Mouse (Mus musculus) liver (tissue): ENCODE data around the gene Arhgef3.

Experiments
- DNase-seq: peaks from one replicate; pipeline ENCODE4 v3.0.0-alpha.2; 2020; ENCODE audit warnings: mixed read lengths

Gene Arhgef3

DNA sequence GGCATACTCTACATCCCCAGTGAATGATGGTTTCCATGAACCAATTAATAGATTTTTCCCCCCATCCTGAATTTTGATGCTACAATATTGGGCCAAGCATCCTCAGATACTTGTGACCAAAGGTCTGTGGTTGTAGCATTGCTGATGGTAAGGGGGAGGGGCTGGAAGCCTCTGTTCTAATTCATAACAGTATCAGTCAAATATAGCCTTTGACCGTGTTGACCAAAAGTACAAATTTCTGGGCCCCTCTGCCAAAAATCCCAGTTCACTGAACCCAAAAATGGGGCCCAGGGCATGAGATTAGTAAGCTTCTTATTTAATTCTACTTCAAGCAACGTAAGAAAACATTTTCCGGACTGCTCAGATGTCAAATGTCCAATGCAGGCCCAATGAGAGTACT, 214.3 kb downstream of the Arhgef3 start:
- DNase-seq, result no peak

DNA sequence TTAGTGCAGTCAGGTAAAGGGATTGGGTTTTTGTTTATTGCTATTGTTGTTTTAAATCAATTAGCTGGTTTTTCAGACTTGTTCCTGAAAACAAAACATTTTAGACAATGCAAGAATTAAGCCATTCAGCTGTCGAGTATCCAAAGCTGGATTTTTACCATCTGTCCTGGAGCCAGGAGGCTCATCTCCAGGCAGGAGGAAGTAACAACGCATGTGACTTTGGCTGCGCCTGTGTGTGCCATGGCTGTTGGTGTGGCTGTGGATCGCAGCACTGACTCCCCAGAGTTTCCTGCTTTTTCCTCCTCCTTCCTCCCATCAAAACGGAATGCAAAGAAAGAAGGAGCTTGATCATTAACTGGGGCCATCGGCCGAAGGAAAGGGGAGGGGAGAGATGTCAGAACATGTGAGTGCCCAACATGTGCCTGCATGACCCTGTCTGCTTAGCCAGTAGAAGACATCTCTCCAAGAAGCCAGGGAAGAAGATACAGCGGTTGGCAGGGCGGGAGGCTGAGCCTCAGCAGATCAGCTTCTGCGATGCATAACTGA, 216.9 kb downstream of the Arhgef3 start:
- DNase-seq, result no peak

DNA sequence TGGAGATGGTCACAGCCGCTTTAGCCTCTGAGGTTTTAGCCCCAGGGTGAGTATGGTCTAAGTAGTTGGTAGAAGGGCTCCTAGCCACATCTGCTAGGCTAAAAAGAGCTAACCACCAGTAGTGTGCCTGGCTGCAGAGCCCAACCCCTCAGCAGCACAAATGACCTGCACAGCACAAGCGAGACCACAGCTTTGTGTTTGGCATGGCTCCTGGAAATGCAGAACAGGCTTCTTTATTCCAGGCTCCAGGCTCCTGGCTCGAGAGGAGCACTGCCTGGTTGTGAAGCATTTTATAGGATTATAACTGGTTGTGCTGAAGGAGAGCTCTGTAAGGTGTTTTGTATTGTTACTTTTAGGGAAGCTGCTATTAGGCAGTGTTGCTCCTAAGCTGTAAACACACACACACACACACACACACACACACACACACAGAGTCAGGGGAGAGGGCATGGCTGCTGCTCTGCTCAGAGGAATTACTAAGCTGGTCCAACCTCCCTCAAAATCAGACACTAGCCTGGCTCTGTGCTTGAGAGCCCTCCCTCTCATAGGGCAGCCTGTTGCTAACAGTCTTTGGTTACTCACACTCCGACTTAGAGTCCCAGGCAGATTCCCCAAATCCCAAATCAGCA, 217.8 kb downstream of the Arhgef3 start:
- no peak for DNase-seq

DNA sequence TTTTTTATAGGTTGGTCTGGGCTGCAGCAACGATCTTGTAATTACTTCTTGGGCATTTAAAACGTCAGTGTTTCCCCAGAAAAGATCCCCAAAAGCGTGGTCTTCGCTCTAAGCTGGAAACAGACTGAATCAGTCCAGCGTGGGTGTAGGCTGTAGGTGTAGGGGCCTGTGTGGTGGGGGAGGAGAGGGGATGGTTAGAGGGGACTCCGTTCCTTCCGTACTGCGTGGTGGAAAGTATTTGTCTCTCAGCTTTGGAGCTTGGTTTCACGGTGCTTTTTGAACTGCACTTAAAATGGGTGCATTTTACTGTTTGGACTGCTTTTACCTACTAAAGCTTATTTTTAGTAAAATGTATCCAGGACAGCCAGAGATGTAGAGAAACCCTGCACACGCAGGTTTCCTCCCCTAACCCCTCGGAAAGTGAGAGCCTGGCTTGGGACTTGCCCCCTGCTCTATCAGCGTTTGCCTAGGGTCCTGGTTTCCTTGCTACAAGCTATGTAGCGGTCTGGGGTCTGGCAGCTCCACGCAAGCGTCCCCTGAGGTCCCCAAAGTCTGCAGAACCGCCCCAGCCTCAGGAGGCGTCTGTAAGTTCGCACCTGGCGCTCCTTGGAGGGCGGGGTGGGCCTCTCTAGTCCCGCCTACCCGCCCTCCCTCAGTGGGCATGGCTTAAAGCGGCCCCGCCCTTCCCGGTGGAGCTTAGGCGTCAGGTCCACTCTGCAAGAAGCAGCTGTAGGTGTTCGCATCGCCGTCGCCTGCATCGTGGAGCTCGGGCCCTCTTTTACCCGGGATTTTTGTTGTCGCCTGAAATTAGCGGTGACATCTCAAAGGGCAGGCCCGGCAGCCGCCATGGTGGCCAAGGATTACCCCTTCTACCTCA, 220.9 kb downstream of the Arhgef3 start:
- DNase-seq, result peak; percentile 87

DNA sequence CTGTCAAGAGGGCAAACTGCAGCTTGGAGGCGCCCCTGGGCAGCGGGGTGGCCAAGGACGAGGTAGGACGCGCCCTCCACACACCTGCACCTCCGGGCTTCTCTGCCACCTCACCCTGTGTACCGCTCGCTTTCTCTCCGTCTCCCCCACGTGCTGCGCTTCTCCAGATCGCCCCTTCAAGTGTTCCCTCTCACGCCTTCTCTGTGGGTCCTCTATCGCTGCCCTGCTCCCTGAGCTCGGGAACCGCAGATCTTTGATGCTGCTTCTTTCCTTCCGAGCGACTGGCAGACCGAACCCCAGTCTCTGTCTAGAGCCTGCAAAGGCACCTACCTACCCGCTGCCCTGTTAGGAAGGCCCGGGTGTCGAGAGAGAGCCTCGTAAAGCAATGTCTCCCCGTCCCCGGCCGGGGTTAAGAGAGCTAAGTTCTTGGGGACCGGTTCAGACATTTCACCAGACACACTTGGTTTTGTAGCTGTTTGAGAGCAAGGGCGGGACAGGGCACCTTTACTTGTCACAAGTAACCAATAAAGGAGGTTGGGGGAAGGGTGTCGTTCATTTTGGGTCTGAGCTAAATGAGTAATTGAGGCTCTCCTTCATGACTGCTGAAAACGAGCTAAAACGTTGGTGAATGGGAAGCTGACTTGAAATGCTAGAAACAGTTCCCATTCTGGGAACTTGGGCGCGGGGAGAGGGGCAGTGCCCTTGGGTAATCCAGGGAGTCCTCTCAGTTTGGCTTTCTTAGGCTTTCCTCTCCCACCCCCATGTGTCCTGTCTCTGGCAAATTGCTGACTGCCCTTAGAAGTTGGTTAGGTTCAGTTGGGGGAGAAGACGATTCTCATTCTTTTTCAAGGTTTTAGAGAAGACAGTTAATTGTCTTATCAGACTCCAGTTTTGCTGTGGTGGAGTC, 221.8 kb downstream of the Arhgef3 start:
- no peak for DNase-seq

DNA sequence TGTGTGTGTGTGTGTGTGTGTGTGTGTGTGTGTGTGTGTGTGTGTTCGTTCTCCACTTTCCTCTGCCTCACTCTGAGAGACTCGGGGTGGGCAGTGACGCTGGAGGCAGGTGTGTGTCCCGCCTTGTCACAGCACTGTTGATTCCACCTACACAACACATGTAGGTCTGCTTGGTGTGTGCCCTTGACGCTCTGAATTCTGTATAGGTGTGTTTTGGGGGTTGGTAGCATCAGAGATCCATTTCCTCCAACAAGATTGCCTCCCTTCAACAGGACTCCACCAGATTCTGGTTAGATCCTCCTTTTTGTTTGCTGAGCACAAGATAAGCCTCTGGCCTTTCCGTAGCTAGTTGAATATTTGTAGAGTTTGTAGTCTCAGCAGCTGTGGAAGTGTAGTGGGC, 222.5 kb downstream of the Arhgef3 start:
- DNase-seq, result no peak

DNA sequence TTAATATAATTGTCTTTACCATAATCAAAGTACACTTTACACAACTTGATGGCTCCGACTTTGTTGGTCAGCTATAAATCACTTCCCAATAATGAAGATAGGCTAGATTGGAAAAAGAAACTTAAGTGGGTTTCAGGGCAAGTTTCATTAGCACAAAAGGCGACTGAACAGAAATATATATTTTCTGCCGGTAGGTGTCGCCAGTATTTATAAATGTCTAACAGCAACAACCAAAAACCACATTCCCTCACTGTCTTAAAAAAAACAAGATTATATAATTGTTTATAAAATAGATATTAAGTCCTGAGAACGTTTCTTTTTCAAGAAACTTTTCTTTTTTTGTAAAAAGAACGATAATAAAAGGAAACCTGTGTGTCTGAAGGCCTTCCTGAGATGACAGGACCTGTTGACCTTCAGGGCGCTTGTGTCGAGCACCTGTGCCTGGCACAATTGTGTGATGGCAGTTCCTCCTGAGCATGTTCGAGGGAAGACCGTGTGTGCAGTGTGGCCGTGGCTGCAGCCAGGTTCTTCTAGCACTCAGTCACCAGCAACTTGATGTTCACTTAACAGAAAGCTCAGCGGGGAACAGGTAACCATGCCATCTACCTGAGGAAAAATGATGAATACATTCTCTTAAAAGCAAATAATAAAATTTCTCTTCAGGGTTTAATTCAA, 223.5 kb downstream of the Arhgef3 start:
- DNase-seq, result no peak

DNA sequence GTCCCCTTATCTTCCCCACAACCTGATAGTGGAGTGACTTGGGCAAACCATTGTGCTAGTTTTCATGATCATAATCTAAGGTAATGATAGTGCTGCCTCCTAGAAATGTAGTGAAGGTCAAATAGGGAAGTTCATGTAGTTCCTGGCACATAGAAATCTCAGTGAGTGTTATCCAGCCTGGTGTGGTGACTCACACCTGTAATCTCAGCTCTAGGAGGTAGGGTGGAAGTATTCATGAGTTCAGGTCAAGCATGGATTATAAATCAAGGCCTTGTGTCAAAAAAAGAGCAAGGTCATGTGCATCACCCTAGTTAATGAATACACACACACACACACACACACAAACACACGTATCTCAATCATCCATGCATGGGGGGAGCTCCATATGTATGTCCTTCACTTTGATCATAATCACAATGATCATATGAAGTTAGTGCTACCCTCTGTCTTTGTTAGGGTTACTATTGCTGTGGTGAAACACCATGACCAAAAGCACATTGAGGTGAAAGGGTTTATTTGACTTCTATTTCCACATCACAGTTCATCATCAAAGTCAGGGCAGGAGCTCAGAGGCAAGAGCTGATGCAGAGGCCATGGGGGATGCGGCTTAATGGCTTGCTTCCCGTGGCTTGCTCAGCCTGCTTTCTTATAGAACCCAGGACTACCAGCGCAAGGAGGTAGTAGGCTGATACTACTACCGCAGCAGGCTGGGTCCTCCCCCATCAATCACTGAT, 226.2 kb downstream of the Arhgef3 start:
- DNase-seq, result no peak

DNA sequence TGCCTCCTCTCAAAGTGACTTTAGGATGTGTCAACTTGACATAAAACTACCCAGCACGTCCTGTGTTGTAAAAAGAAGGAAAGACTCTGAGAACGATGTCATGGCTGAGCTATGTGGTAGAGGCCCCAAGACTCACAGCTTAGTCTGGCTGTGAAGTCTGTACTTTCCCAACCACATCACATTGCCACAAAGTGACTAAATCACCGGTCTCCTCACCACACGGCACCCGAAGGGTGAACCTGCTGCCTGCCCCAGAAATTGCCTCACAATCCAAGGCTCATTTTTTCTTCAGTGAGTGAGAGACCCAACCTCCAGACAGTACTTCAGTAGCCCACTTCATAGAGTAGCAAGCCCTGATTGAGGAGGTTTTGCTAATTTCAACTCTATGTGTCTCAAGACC, 226.8 kb downstream of the Arhgef3 start:
- DNase-seq, result no peak

DNA sequence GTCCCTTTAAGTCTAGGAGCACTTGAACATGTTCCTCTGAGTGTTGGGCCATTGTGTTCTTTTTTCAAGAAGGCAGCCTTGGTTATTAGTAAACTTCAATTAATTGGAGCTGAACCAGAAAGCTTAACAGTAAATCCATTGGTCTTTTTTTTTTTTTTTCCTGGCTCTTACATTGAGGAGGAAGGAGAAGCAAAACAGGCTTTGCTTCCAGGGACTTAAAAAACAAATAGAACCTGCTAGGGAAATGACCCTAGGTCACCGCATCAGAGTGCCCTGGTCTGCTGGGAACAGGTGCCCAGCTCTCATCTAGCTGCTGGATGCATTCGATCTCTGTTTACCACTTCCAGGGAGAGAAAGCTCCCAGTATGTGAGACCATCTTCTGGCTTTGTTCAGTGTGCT, 227.8 kb downstream of the Arhgef3 start:
- no peak for DNase-seq

DNA sequence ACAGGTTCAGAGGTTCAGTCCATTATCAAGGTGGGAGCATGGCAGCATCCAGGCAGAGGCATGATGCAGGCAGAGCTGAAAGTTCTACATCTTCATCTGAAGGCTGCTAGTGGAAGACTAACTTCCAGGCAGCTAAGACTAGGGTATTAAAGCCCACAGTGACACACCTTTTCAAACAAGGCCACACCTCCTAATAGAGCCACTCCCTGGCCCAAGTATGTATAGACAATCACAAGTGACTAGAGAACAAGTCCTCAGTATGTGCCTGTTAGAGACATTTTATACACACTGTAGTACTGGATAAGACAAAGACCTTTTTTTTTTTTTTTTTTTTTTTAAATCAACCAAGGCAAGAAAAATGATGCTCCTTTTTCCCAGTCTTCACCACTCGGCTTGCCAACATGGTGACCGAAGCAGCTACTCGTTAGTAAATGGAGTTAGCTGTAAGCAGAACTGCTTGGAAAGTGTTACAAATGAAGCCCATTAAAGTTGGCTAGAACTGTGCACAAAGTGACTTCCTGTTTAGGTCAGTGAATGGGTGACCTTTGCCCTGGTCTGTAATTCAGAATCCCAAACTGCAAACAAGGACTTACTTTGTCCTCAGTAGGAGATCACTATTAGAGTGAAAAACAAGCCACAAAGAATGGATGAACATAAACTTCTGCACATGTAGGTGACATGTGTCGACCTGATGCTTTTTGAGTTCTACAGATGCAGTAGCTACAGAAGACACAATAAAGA, 229.7 kb downstream of the Arhgef3 start:
- no peak for DNase-seq

DNA sequence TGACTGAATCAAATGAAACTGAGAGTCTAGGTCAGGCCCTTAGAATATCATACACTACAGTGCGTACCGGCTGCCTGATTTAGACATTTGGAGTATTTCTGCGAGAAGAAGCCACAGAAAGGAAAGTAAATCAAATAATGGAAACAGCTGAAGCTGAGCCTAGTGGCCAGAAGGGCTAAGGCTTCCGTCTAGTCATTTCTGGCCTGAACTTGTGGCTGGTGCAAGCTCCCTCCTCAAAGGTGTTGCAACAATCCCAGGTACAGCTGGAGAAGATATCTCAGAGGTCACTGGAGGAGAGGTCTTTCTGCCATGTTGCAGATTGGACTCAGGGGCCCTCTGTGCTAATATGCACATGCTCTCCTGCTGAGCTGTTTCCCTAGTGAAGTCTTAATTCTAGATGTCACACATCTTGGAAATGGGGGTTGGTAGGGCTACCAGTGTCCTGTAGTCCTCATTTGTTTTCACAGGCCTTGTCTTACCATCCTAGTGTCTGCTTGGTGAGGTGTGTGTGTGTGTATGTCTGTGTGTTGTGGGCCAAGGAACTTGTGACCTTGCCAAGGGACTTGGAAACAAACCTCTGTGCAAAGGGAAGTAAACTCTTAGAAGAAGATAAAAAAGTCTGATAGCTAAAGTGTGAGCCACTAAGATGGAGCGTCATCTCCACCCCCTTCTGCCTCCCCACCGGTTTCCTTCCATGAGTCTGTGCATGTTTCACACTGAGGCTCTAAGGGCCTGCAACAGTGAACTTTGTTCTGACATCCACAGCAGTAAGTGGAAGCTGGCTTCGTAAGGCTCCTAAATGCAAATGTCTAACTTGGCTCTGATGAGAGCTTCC, 230.6 kb downstream of the Arhgef3 start:
- DNase-seq, result no peak

DNA sequence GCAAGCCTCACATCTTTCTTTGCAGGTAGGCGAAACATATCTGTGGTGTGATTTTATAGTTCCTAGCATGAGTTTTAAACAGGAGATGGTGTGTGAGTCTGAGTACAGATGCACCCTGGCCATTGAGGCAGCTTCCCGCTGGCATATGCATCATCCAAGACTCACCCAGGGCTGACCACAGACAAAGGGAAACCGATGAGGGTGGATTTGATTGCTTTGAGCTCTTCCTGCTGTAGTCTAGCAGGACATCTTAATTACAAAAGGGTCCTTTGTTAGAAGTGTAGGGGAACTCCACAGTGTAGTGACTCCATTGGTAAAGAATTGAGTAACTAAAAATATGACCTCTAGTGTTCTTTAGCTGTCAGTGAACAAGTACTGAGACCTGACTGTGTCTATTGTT, 232.5 kb downstream of the Arhgef3 start:
- DNase-seq, result no peak

DNA sequence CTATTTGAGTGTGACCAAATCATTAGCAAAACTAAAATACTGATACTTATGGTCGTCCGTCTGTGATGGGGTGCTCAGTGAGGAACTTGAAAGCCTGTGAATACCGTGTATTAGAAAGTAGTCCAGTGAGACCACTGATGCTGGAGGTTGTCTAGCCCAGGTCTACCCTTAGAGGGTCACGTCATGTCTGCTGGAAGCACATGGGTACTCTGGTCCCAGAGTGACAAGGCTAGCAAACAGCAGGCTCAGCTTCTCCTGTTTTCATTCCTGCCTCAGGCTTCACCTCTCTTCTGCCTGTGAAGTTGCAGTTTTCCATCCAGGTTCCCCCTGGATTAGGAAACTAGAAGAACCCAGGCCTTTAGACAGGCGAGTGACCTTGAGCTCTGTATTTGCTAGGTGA, 233.0 kb downstream of the Arhgef3 start:
- DNase-seq, result no peak

DNA sequence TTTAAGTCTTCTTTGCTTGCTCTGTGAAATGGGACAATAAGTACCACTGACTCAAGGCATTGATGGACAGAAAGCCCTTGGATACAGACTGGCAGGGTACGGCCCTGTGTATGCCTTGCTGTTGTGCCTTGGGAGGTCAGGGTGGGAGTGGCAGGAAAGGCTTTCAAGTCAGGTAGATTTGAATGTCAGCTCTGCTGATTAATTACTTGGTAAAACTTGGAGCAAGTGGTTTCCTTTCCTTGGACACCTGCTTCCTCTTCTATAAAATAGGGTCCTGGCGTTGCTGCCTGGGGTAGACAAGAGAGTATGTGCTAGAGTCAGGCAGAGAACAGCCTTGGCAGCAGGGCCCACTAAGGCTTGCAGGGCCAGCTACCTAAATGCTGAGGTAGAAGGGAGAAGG, 233.4 kb downstream of the Arhgef3 start:
- DNase-seq, result no peak

DNA sequence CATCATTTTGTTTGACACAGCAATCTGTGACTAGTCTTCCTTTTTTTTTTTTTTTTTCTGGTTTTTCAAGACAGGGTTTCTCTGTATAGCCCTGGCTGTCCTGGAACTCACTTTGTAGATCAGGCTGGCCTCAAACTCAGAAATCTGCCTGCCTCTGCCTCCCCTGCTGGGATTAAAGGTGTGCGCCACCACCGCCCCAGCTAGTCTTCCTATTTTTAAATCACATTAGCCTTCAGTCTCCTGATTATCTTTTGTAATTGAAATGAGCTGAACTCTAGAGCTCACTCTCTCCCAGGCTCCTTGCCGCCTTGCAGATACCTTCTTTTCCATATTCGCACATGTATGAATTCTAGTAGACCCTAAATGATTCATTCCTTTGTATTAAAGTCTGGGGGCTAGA, 234.0 kb downstream of the Arhgef3 start:
- DNase-seq, result no peak

DNA sequence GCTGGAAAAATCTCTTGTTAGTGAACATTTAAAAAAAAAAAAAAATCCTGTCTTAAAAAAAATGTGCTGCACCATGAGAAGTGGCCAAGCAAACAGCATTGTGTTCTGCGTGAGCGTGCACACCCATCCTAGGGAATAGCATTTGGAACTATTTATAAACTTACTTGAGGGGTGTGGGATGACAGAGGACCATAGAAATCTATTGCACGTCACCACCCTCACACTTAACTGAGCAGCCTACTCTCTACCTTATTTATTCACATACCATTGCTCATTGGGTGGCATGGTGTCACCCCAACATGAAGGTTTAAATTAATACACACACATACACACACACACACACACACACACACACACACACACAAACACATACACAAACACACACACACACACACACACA, 234.4 kb downstream of the Arhgef3 start:
- no peak for DNase-seq

DNA sequence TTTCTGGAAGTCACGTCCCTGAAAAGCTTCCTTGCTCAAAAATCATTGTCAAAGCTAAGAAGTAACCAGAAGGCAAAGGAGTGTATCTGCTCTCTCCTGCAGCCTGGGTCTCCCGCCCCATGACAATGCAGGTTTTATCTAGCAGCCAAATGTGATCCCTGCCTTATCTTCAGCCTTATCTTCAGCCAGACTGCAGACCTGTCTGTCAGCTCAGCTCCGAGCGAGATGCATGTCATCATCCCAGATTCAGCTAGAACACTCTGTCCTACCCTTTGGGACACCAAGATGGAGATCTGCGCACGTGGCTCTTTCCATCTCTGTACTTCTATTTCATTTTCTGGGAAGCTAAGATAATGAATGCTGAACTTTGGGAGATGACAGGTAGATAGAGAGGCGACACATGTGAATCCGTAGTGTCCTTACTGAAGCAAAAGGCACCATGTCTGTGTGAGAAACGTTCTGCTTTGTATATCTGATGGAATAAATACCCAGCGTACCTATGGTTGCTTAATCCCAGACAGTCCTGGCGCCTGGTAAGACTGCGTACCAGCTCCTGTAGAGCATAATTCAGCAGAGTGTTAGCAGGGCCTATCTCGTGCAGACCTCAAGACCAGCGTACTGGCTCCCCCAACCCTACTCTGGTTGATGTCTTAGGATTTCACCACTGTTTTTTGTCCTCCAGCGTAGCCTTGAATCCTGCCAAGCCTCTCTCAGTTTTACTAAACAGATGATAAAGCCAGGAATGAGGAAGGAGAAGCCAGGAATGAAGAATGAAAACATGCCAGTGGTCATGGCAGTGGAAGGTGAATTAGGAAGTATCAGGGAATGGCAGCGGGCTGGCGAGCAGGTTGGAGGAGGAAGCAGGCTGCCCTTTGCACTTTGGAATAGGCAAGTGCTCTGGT, 235.4 kb downstream of the Arhgef3 start:
- peak; percentile 58 for DNase-seq

DNA sequence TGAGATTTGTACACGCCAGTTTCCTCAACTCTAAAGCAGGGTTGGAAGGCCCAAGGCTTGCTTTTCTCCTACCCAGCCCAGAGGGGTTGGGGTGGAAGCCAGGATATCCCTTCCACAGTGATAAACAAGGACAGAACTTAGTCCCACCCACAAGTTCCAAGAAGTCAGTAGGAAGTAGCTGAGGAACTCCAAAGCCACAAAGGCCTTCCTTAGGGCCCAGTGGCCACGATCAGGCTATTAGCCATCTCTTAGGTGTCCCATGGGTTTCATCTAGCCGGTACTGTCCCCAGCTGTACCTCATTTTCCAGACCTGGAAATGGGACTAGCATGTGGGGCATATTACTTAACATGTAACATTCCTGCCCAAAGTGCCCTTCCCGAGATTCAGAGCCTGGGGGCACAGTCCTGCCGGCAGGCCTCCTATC, 236.4 kb downstream of the Arhgef3 start:
- DNase-seq, result no peak
